Mouse (Mus musculus): ENCODE data around the gene Myadml2. TPM values are rescaled to one million over a fixed set of nuclear protein-coding genes. Genes with fewer than 3 reads are reported as not detected.

Gene Myadml2
- total and polyA plus RNA-seq, 3 experiments, result 0.68 TPM; not detected in 2

- TF ChIP-seq PAX5 (IDR thresholded peaks at IDR 0.05; ENCODE audit: low read length), result no peak
Observed at GRCm38 (mm10) chr11:120672687-120673593, 25.0 kb upstream of the Myadml2 start, which contains the start of gene Aspscr1 (continued).

- no peaks in the 10 kb centered on the region for H3K36me3 ChIP-seq (replicated peaks in 1 of 2; ENCODE audit: control insufficient read depth in 1 of 2, insufficient read depth in 1 of 2, low read length in 1 of 2)
- no peaks in the 10 kb centered on the region for H3K79me2 ChIP-seq (replicated peaks; ENCODE audit: control insufficient read depth, extremely low read depth, insufficient read depth, poor library complexity, severe bottlenecking)
- no peak overlapping the region for H3K4me3 ChIP-seq (replicated peaks in 1 of 3; ENCODE audit: low read depth in 2 of 3, low read length in 2 of 3, poor library complexity in 1 of 3)
- peaks cover 33% of the 10 kb centered on the region for H3K27me3 ChIP-seq (replicated peaks)
- peaks cover 0 to under 1% of the 10 kb centered on the region in 2 experiments; a peak in 1 of 4 replicates for H3K4me1 ChIP-seq (ENCODE audit: control insufficient read depth in 1 of 2, insufficient read depth in 2 of 2)
- dilution Hi-C loops (cut with MboI; ENCODE audit: extremely low pct_ligation_motif_present, extremely low pct_unique_long_range_greater_than_20kb, low sequenced_read_pairs) (no loop called here), in situ Hi-C loops (cut with MboI; ENCODE audit: low pct_ligation_motif_present, low pct_unique_long_range_greater_than_20kb, low sequenced_read_pairs) (no loop called here)
- DNase-seq (ENCODE audit: extremely low read depth), result no peak
- H3K9me3 ChIP-seq (replicated peaks; ENCODE audit: low read length), result no peaks in the 10 kb centered on the region
- TF ChIP-seq MAZ (IDR thresholded peaks at IDR 0.05; ENCODE audit: low read depth, low read length), result no peak
- TF ChIP-seq SIN3A (IDR thresholded peaks at IDR 0.05; ENCODE audit: low read length), result no peak
- no peak for TF ChIP-seq MEF2A (IDR thresholded peaks at IDR 0.05; ENCODE audit: borderline replicate concordance, low read depth, low read length)
- no peak for TF ChIP-seq TBP (conservative IDR thresholded peaks at IDR 0.05; ENCODE audit: low read depth, low read length)
- no peak for TF ChIP-seq SMC3 (IDR thresholded peaks at IDR 0.05; ENCODE audit: low read depth, low read length)
- no peak for TF ChIP-seq POLR2AphosphoS2 (IDR thresholded peaks at IDR 0.05; ENCODE audit: low read depth, low read length)
- no peak for TF ChIP-seq NELFE (IDR thresholded peaks at IDR 0.05; ENCODE audit: low read depth, low read length)
- TF ChIP-seq TCF12 (IDR thresholded peaks at IDR 0.05; ENCODE audit: low read depth, low read length), result no peak
- no peak for TF ChIP-seq RAD21 (IDR thresholded peaks at IDR 0.05; ENCODE audit: low read depth, low read length)
- TF ChIP-seq ELF1 (IDR thresholded peaks at IDR 0.05; ENCODE audit: low read depth, low read length), result no peak
- no peak for TF ChIP-seq JUN (IDR thresholded peaks at IDR 0.05; ENCODE audit: insufficient read depth, low read depth, low read length)
- H3K4me2 ChIP-seq (ENCODE audit: insufficient read depth, low read depth, poor library complexity, severe bottlenecking), result no peak overlapping the region
- no peak overlapping the region for H3K27ac ChIP-seq (ENCODE audit: insufficient read depth, low read depth)
- H3K9ac ChIP-seq (ENCODE audit: insufficient read depth, low read depth), result no peak overlapping the region
Observed at GRCm38 (mm10) chr11:120666617-120667016, 18.7 kb upstream of the Myadml2 start.

- H3K79me2 ChIP-seq (replicated peaks; ENCODE audit: control insufficient read depth, extremely low read depth, insufficient read depth, poor library complexity, severe bottlenecking), result no peaks in the 10 kb centered on the region
- dilution Hi-C loops (cut with MboI; ENCODE audit: extremely low pct_ligation_motif_present, extremely low pct_unique_long_range_greater_than_20kb, low sequenced_read_pairs), result no loop called here
- no peak overlapping the region for H3K4me2 ChIP-seq (ENCODE audit: insufficient read depth, low read depth, poor library complexity, severe bottlenecking)
- no peaks in the 10 kb centered on the region for H3K4me1 ChIP-seq (ENCODE audit: control insufficient read depth in 1 of 2, insufficient read depth in 2 of 2)
- H3K27ac ChIP-seq (ENCODE audit: insufficient read depth, low read depth), result no peak overlapping the region
- no peak overlapping the region for H3K4me3 ChIP-seq (replicated peaks in 1 of 3; ENCODE audit: low read depth in 2 of 3, low read length in 2 of 3, poor library complexity in 1 of 3)
- H3K27me3 ChIP-seq (replicated peaks), result peaks cover 37% of the 10 kb centered on the region
- DNase-seq (ENCODE audit: extremely low read depth), result no peak
- no peaks in the 10 kb centered on the region for H3K36me3 ChIP-seq (replicated peaks in 1 of 2; ENCODE audit: control insufficient read depth in 1 of 2, insufficient read depth in 1 of 2, low read length in 1 of 2)
- H3K9me3 ChIP-seq (replicated peaks; ENCODE audit: low read length), result peaks cover under 1% of the 10 kb centered on the region
- H3K9ac ChIP-seq (ENCODE audit: insufficient read depth, low read depth), result no peak overlapping the region
- TF ChIP-seq MEF2A (IDR thresholded peaks at IDR 0.05; ENCODE audit: borderline replicate concordance, low read depth, low read length), result no peak
- TF ChIP-seq POLR2A (IDR thresholded peaks at IDR 0.05; ENCODE audit: low read depth, low read length), result no peak
- TF ChIP-seq ZC3H11A (IDR thresholded peaks at IDR 0.05; ENCODE audit: low read depth, low read length), result no peak
- TF ChIP-seq MXI1 (IDR thresholded peaks at IDR 0.05; ENCODE audit: low read depth, low read length), result no peak
- TF ChIP-seq HCFC1 (IDR thresholded peaks at IDR 0.05; ENCODE audit: low read depth, low read length), result no peak
- TF ChIP-seq JUND (conservative IDR thresholded peaks at IDR 0.05; ENCODE audit: low read depth, low read length), result no peak
- TF ChIP-seq NELFE (IDR thresholded peaks at IDR 0.05; ENCODE audit: low read depth, low read length), result no peak
- TF ChIP-seq USF1 (IDR thresholded peaks at IDR 0.05; ENCODE audit: low read depth, low read length), result no peak
- TF ChIP-seq EP300 (IDR thresholded peaks at IDR 0.05; ENCODE audit: low read length), result no peak
- no peak for TF ChIP-seq TCF12 (IDR thresholded peaks at IDR 0.05; ENCODE audit: low read depth, low read length)
- no peak for TF ChIP-seq MYC (IDR thresholded peaks at IDR 0.05; ENCODE audit: low read depth, low read length)
- TF ChIP-seq GABPA (IDR thresholded peaks at IDR 0.05; ENCODE audit: insufficient replicate concordance, low read depth, low read length), result no peak
- no peak for TF ChIP-seq ZMIZ1 (IDR thresholded peaks at IDR 0.05; ENCODE audit: low read depth, low read length)
- TF ChIP-seq ELF1 (IDR thresholded peaks at IDR 0.05; ENCODE audit: low read depth, low read length), result no peak
- no peak for TF ChIP-seq CTCF (conservative IDR thresholded peaks at IDR 0.05 in 1 of 2, IDR thresholded peaks at IDR 0.05 in 1 of 2; ENCODE audit: low read depth in 2 of 2, low read length in 2 of 2)
- no peak for TF ChIP-seq POLR2AphosphoS2 (IDR thresholded peaks at IDR 0.05; ENCODE audit: low read depth, low read length)
- in situ Hi-C loops (cut with MboI; ENCODE audit: low pct_ligation_motif_present, low pct_unique_long_range_greater_than_20kb, low sequenced_read_pairs), result no loop called here
Observed at GRCm38 (mm10) chr11:120665406-120665805, 17.4 kb upstream of the Myadml2 start.
